Mouse (Mus musculus): ENCODE measurements around the gene Nfib. TPM values are rescaled to one million over a fixed set of nuclear protein-coding genes. Genes with fewer than 3 reads are reported as not detected.

Nfib gene
- polyA plus RNA-seq, 1 experiment from 2014 or later: 39.8 TPM

- H3K4me3 ChIP-seq: no peak overlapping the region
- no peak overlapping the region for H3K9ac ChIP-seq (replicated peaks)
- H3K4me1 ChIP-seq: peaks cover 17% of the 10 kb centered on the region; the same call in 1 of the 2 replicates
- H3K27ac ChIP-seq (replicated peaks): no peak overlapping the region
- no peaks in the 10 kb centered on the region for H3K36me3 ChIP-seq
- ATAC-seq (ENCODE audit: low FRiP score, low read depth): no peak
- no peaks in the 10 kb centered on the region for H3K27me3 ChIP-seq
- H3K9me3 ChIP-seq: no peaks in the 10 kb centered on the region
- no peak overlapping the region for H3K4me2 ChIP-seq (replicated peaks)
- 72% methylated on average over 4 of the region's 4 CpGs for WGBS
Observed at GRCm38 (mm10) chr4:82415817-82416216, 289.7 kb downstream of the Nfib start.

- 90% methylated on average over 7 of the region's 7 CpGs for WGBS
Observed at GRCm38 (mm10) chr4:82412651-82413050, 292.9 kb downstream of the Nfib start.

GRCm38 (mm10) chr4:82411965-82412364 lies 293.6 kb downstream of the Nfib start:
- WGBS: 66% methylated on average over 5 of the region's 5 CpGs
- no peaks in the 10 kb centered on the region for H3K9me3 ChIP-seq
- no peaks in the 10 kb centered on the region for H3K36me3 ChIP-seq
- H3K27ac ChIP-seq (replicated peaks): no peak overlapping the region
- H3K9ac ChIP-seq (replicated peaks): no peak overlapping the region
- no peaks in the 10 kb centered on the region for H3K27me3 ChIP-seq
- no peak overlapping the region for H3K4me2 ChIP-seq (replicated peaks)
- peaks cover 36% of the 10 kb centered on the region for H3K4me1 ChIP-seq
- H3K4me3 ChIP-seq: no peak overlapping the region
- no peak for ATAC-seq (ENCODE audit: low FRiP score, low read depth)

More at GRCm38 (mm10) chr4:82412651-82413050, 292.9 kb downstream of the Nfib start:
- Histone ChIP-seq H3K27me3 (no peaks in the 10 kb centered on the region), H3K36me3 (no peaks in the 10 kb centered on the region), H3K4me3 (no peak overlapping the region), H3K9ac (replicated peaks) (no peak overlapping the region), H3K4me1 (peaks cover 36% of the 10 kb centered on the region), H3K9me3 (no peaks in the 10 kb centered on the region), H3K4me2 (replicated peaks) (no peak overlapping the region), H3K27ac (replicated peaks) (no peak overlapping the region)
- ATAC-seq (ENCODE audit: low FRiP score, low read depth): no peak

GRCm38 (mm10) chr4:82408463-82409404 lies 296.8 kb downstream of the Nfib start:
- Histone ChIP-seq H3K27me3 (peaks cover 6% of the 10 kb centered on the region), H3K4me2 (replicated peaks) (no peak overlapping the region; the same call in 1 of the 2 replicates), H3K9ac (replicated peaks) (no peak overlapping the region), H3K36me3 (no peaks in the 10 kb centered on the region), H3K4me1 (peaks cover 49% of the 10 kb centered on the region), H3K9me3 (no peaks in the 10 kb centered on the region), H3K27ac (replicated peaks) (no peak overlapping the region), H3K4me3 (no peak overlapping the region)
- 61% methylated on average over 22 of the region's 22 CpGs for WGBS
- ATAC-seq (ENCODE audit: low FRiP score, low read depth): peak; percentile 78

GRCm38 (mm10) chr4:82406511-82406910 lies 299.0 kb downstream of the Nfib start:
- Histone ChIP-seq H3K27me3 (peaks cover 6% of the 10 kb centered on the region), H3K4me1 (peaks cover 46% of the 10 kb centered on the region), H3K4me2 (replicated peaks) (no peak overlapping the region), H3K9ac (replicated peaks) (no peak overlapping the region), H3K4me3 (no peak overlapping the region), H3K9me3 (no peaks in the 10 kb centered on the region), H3K36me3 (no peaks in the 10 kb centered on the region), H3K27ac (replicated peaks) (no peak overlapping the region)
- WGBS: 90% methylated on average over 6 of the region's 6 CpGs
- ATAC-seq (ENCODE audit: low FRiP score, low read depth): no peak

GRCm38 (mm10) chr4:82405791-82406190 lies 299.8 kb downstream of the Nfib start:
- H3K36me3 ChIP-seq: no peaks in the 10 kb centered on the region
- no peak for ATAC-seq (ENCODE audit: low FRiP score, low read depth)
- no peak overlapping the region for H3K4me3 ChIP-seq
- H3K9ac ChIP-seq (replicated peaks): no peak overlapping the region
- WGBS: 88% methylated on average over 5 of the region's 5 CpGs
- peaks cover 49% of the 10 kb centered on the region for H3K4me1 ChIP-seq
- no peak overlapping the region for H3K4me2 ChIP-seq (replicated peaks)
- H3K9me3 ChIP-seq: no peaks in the 10 kb centered on the region
- H3K27me3 ChIP-seq: peaks cover 6% of the 10 kb centered on the region
- H3K27ac ChIP-seq (replicated peaks): no peak overlapping the region

GRCm38 (mm10) chr4:82403975-82404651 lies 301.4 kb downstream of the Nfib start:
- H3K36me3 ChIP-seq: no peaks in the 10 kb centered on the region
- 82% methylated on average over 13 of the region's 13 CpGs for WGBS
- no peak overlapping the region for H3K9ac ChIP-seq (replicated peaks)
- H3K27me3 ChIP-seq: peaks cover 6% of the 10 kb centered on the region
- H3K9me3 ChIP-seq: no peaks in the 10 kb centered on the region
- no peak overlapping the region for H3K4me3 ChIP-seq
- no peak overlapping the region for H3K27ac ChIP-seq (replicated peaks)
- H3K4me2 ChIP-seq (replicated peaks): no peak overlapping the region
- peaks cover 53% of the 10 kb centered on the region for H3K4me1 ChIP-seq
- ATAC-seq (ENCODE audit: low FRiP score, low read depth): no peak

- H3K36me3 ChIP-seq: no peaks in the 10 kb centered on the region
- peaks cover 43% of the 10 kb centered on the region for H3K4me1 ChIP-seq
- no peak overlapping the region for H3K4me2 ChIP-seq (replicated peaks)
- no peak overlapping the region for H3K9ac ChIP-seq (replicated peaks)
- no peak overlapping the region for H3K27ac ChIP-seq (replicated peaks)
- ATAC-seq (ENCODE audit: low FRiP score, low read depth): no peak
- no peaks in the 10 kb centered on the region for H3K9me3 ChIP-seq
- H3K4me3 ChIP-seq: no peak overlapping the region
- H3K27me3 ChIP-seq: peaks cover 6% of the 10 kb centered on the region
- 96% methylated on average over 9 of the region's 9 CpGs for WGBS
Observed at GRCm38 (mm10) chr4:82402666-82403065, 302.9 kb downstream of the Nfib start.

- H3K27ac ChIP-seq (replicated peaks): no peak overlapping the region
- peaks cover 43% of the 10 kb centered on the region for H3K4me1 ChIP-seq
- H3K9ac ChIP-seq (replicated peaks): no peak overlapping the region
- no peaks in the 10 kb centered on the region for H3K9me3 ChIP-seq
- ATAC-seq (ENCODE audit: low FRiP score, low read depth): no peak
- H3K36me3 ChIP-seq: no peaks in the 10 kb centered on the region
- no peak overlapping the region for H3K4me3 ChIP-seq
- no peak overlapping the region for H3K4me2 ChIP-seq (replicated peaks)
- peaks cover 3% of the 10 kb centered on the region; the same call in 1 of the 2 replicates for H3K27me3 ChIP-seq
- 9% methylated on average over 3 of the region's 3 CpGs for WGBS
Observed at GRCm38 (mm10) chr4:82401450-82402061, 304.0 kb downstream of the Nfib start.

- H3K36me3 ChIP-seq: no peaks in the 10 kb centered on the region
- 16% methylated on average over 5 of the region's 5 CpGs for WGBS
- no peak overlapping the region for H3K4me2 ChIP-seq (replicated peaks)
- no peaks in the 10 kb centered on the region for H3K9me3 ChIP-seq
- no peak overlapping the region for H3K4me3 ChIP-seq
- no peak overlapping the region for H3K27ac ChIP-seq (replicated peaks)
- 0 out of 2 replicates have a peak, but pooled peaks have one; percentile 14 for ATAC-seq (ENCODE audit: low FRiP score, low read depth)
- peaks cover 1% of the 10 kb centered on the region; the same call in 1 of the 2 replicates for H3K27me3 ChIP-seq
- no peak overlapping the region for H3K9ac ChIP-seq (replicated peaks)
- H3K4me1 ChIP-seq: peaks cover 42% of the 10 kb centered on the region
Observed at GRCm38 (mm10) chr4:82400536-82400935, 305.0 kb downstream of the Nfib start.

GRCm38 (mm10) chr4:82399406-82400380 lies 305.9 kb downstream of the Nfib start:
- Histone ChIP-seq H3K27ac (replicated peaks) (no peak overlapping the region), H3K4me1 (peaks cover 36% of the 10 kb centered on the region)
- ATAC-seq (ENCODE audit: low FRiP score, low read depth): 0 out of 2 replicates have a peak, but pooled peaks have one; percentile 17

More at GRCm38 (mm10) chr4:82399406-82400380, 305.9 kb downstream of the Nfib start:
- Histone ChIP-seq H3K4me3 (no peak overlapping the region), H3K36me3 (no peaks in the 10 kb centered on the region), H3K4me2 (replicated peaks) (no peak overlapping the region), H3K9me3 (no peaks in the 10 kb centered on the region), H3K9ac (replicated peaks) (no peak overlapping the region), H3K27me3 (no peaks in the 10 kb centered on the region)
- WGBS: 56% methylated on average over 11 of the region's 11 CpGs

All from midbrain, embryonic 12.5 days (tissue).